Mouse (Mus musculus) lung, adult 2 months (tissue): Measurements from ENCODE around the gene AW549877.

ENCODE experiments used
- CTCF ChIP-seq: fragments of 200-500 bp; IDR thresholded peaks from 2 replicates; pipeline ENCODE4 v1.5.1; 2011; ENCODE audit warnings: mild to moderate bottlenecking, low read length, control low read depth; ENCODE audit not compliant: insufficient read depth
- POLR2A ChIP-seq: fragments of 200-500 bp; IDR thresholded peaks from 2 replicates; pipeline ENCODE4 v1.6.1; 2011; ENCODE audit warnings: low read depth, mild to moderate bottlenecking, control low read depth, low read length, borderline replicate concordance; ENCODE audit errors: extremely low read depth

GRCm38 (mm10) chr15:4027671-4028410 lies 32.3 kb upstream of the AW549877 start:
- no peak for TF ChIP-seq CTCF
- TF ChIP-seq POLR2A: no peak
